Mouse (Mus musculus) E14TG2a.4 (cell line): Measurements from ENCODE around the gene Pla2g4b.

Experiments used
- H3K27me3 ChIP-seq: 2 replicates; pipeline ENCODE4 v1.6.1; 2014; ENCODE audit warnings: low read length, control low read depth; ENCODE audit not compliant: insufficient read depth
- H3K36me3 ChIP-seq: 2 replicates; pipeline ENCODE4 v1.6.1; 2014; ENCODE audit warnings: low read length, control low read depth; ENCODE audit not compliant: insufficient read depth
- H3K4me1 ChIP-seq: replicated peaks from 2 replicates; pipeline ENCODE4 v1.6.1; 2014; ENCODE audit warnings: low read depth, low read length, control low read depth
- H3K4me3 ChIP-seq: replicated peaks from 2 replicates; pipeline ENCODE4 v1.5.1; 2014; ENCODE audit warnings: mild to moderate bottlenecking, low read length
- H3K9me3 ChIP-seq: 2 replicates; pipeline ENCODE4 v1.6.1; 2014; ENCODE audit warnings: low read length, control low read depth
- CTCF ChIP-seq: conservative IDR thresholded peaks from 2 replicates; pipeline ENCODE4 v1.5.1; 2014; ENCODE audit warnings: low read length
- NANOG ChIP-seq: IDR thresholded peaks from 2 replicates; pipeline ENCODE4 v1.6.1; 2014; ENCODE audit warnings: borderline replicate concordance, low read length, mixed read lengths
- POU5F1 ChIP-seq: IDR thresholded peaks from 2 replicates; pipeline ENCODE4 v1.6.1; 2014; ENCODE audit warnings: low read length, borderline replicate concordance

The Pla2g4b gene

GRCm38 (mm10) chr2:120062248-120062647 is 29.0 kb downstream of the Pla2g4b start:
- no peak for TF ChIP-seq POU5F1
- no peak for TF ChIP-seq NANOG
- TF ChIP-seq CTCF = no peak

GRCm38 (mm10) chr2:120064639-120065038 is 31.4 kb downstream of the Pla2g4b start:
- TF ChIP-seq NANOG (no peak), POU5F1 (no peak), CTCF (peak; percentile 50)

More at GRCm38 (mm10) chr2:120062248-120062647, 29.0 kb downstream of the Pla2g4b start:
- Histone ChIP-seq H3K27me3 (peaks cover 12% of the 10 kb centered on the region), H3K4me1 (peaks cover 27% of the 10 kb centered on the region), H3K9me3 (no peaks in the 10 kb centered on the region), H3K36me3 (no peaks in the 10 kb centered on the region), H3K4me3 (no peak overlapping the region)

GRCm38 (mm10) chr2:120065243-120065642 is 32.0 kb downstream of the Pla2g4b start:
- Histone ChIP-seq H3K27me3 (peaks cover 15% of the 10 kb centered on the region; the same call in 1 of the 2 replicates), H3K9me3 (no peaks in the 10 kb centered on the region), H3K36me3 (no peaks in the 10 kb centered on the region), H3K4me3 (peak overlapping the region; percentile 39; the same call in 1 of the 2 replicates), H3K4me1 (peaks cover 41% of the 10 kb centered on the region)
- TF ChIP-seq NANOG (no peak), CTCF (no peak), POU5F1 (no peak)

More at GRCm38 (mm10) chr2:120064639-120065038, 31.4 kb downstream of the Pla2g4b start:
- Histone ChIP-seq H3K9me3 (no peaks in the 10 kb centered on the region), H3K4me3 (peak overlapping the region; percentile 39; the same call in 1 of the 2 replicates), H3K4me1 (peaks cover 37% of the 10 kb centered on the region), H3K36me3 (no peaks in the 10 kb centered on the region), H3K27me3 (peaks cover 17% of the 10 kb centered on the region)

- TF ChIP-seq CTCF (no peak), NANOG (no peak), POU5F1 (no peak)
- H3K9me3 ChIP-seq = no peaks in the 10 kb centered on the region
- H3K4me1 ChIP-seq = peaks cover 38% of the 10 kb centered on the region
- no peaks in the 10 kb centered on the region for H3K36me3 ChIP-seq
- no peak overlapping the region for H3K4me3 ChIP-seq
- peaks cover 15% of the 10 kb centered on the region; the same call in 1 of the 2 replicates for H3K27me3 ChIP-seq
Observed at GRCm38 (mm10) chr2:120066224-120066623, 33.0 kb downstream of the Pla2g4b start.

GRCm38 (mm10) chr2:120068555-120069465 is 35.6 kb downstream of the Pla2g4b start:
- Histone ChIP-seq H3K36me3 (no peaks in the 10 kb centered on the region), H3K4me3 (peak overlapping the region; percentile 75), H3K9me3 (no peaks in the 10 kb centered on the region), H3K4me1 (peaks cover 34% of the 10 kb centered on the region), H3K27me3 (peaks cover 19% of the 10 kb centered on the region)
- TF ChIP-seq NANOG = no peak
- TF ChIP-seq POU5F1 = no peak
- TF ChIP-seq CTCF = peak; percentile 65

- H3K4me3 ChIP-seq = 0 out of 2 replicates have a peak overlapping the region, but pooled peaks have one; percentile 75
- peaks cover 31% of the 10 kb centered on the region for H3K4me1 ChIP-seq
- peaks cover 25% of the 10 kb centered on the region for H3K27me3 ChIP-seq
- no peaks in the 10 kb centered on the region for H3K36me3 ChIP-seq
- H3K9me3 ChIP-seq = no peaks in the 10 kb centered on the region
- TF ChIP-seq POU5F1 (no peak), NANOG (no peak), CTCF (no peak)
Observed at GRCm38 (mm10) chr2:120069466-120069990, 36.3 kb downstream of the Pla2g4b start.

- Histone ChIP-seq H3K9me3 (no peaks in the 10 kb centered on the region), H3K4me3 (no peak overlapping the region), H3K27me3 (peaks cover 41% of the 10 kb centered on the region), H3K36me3 (no peaks in the 10 kb centered on the region), H3K4me1 (peaks cover 30% of the 10 kb centered on the region)
- TF ChIP-seq CTCF = no peak
- no peak for TF ChIP-seq NANOG
- TF ChIP-seq POU5F1 = no peak
Observed at GRCm38 (mm10) chr2:120074096-120074495, 40.9 kb downstream of the Pla2g4b start.

- Histone ChIP-seq H3K4me1 (peaks cover 31% of the 10 kb centered on the region), H3K4me3 (peak overlapping the region; percentile 78), H3K27me3 (peaks cover 44% of the 10 kb centered on the region), H3K9me3 (no peaks in the 10 kb centered on the region), H3K36me3 (no peaks in the 10 kb centered on the region)
- TF ChIP-seq POU5F1 (no peak), CTCF (no peak; the same call in 1 of the 2 replicates), NANOG (no peak)
Observed at GRCm38 (mm10) chr2:120076076-120076705, 43.0 kb downstream of the Pla2g4b start.
